Mouse (Mus musculus) gastrocnemius, postnatal 14 days (tissue): ENCODE measurements around the gene Wnt5b. TPM values are rescaled to one million over a fixed set of nuclear protein-coding genes. Genes with fewer than 3 reads are reported as not detected.

ENCODE experiments used
- DNase-seq: peaks from one replicate; pipeline ENCODE4 v3.0.0; 2021; ENCODE audit warnings: mixed read lengths
- intact Hi-C: fragments of 180-260 bp; cut with DNase I; formaldehyde crosslinking; loops from one replicate; pipeline ENCODE4 v1.15.1; 2025; ENCODE audit warnings: low total_unique reads
- long read RNA-seq, 2 experiments: library from polyadenylated mRNA; stranded (forward); transcript quantifications; one replicate each; pipeline ENCODE4 v2.0.0; 2021
- total RNA-seq, 2 experiments: library from RNA; stranded (reverse); gene quantifications; 2 replicates each; pipeline ENCODE4 v1.2.3; 2021

Wnt5b gene
- total RNA-seq: 1 to 10 TPM in 1 of 2 experiments, under 1 TPM in 1; 0.93 to 2.4 TPM
- long read RNA-seq, experiment 1, transcript Wnt5b-204 (5 exons, 2,371 nt): major isoform, 6 of 6 reads
- long read RNA-seq, experiment 1, partial matches to known transcripts: 0 of 6 reads
- long read RNA-seq, experiment 1, other reads (novel, unspliced or antisense): 0 of 6 reads
- long read RNA-seq, experiment 2, partial matches to known transcripts: 0 of 2 reads
- long read RNA-seq, experiment 2, other reads (novel, unspliced or antisense): 1 of 2 reads

- intact Hi-C loops: no loop called here
- DNase-seq: no peak
Observed at GRCm38 (mm10) chr6:119543803-119544517, at the start of gene Wnt5b. TSS of gene Wnt5b (minus strand) at chr6:119544347.

GRCm38 (mm10) chr6:119590872-119591271, 46.7 kb upstream of the Wnt5b start:
- no peak for DNase-seq
- intact Hi-C loops: no loop called here

- intact Hi-C loops: no loop called here
- DNase-seq: no peak
Observed at GRCm38 (mm10) chr6:119587897-119588296, 43.8 kb upstream of the Wnt5b start.

- intact Hi-C loops: no loop called here
- DNase-seq: no peak
Observed at GRCm38 (mm10) chr6:119587454-119587853, 43.3 kb upstream of the Wnt5b start.

- no peak for DNase-seq
- intact Hi-C loops: no loop called here
Observed at GRCm38 (mm10) chr6:119585652-119586375, 41.7 kb upstream of the Wnt5b start.

GRCm38 (mm10) chr6:119584061-119584460, 39.9 kb upstream of the Wnt5b start:
- intact Hi-C loops: no loop called here
- no peak for DNase-seq

GRCm38 (mm10) chr6:119583165-119583564, 39.0 kb upstream of the Wnt5b start:
- no peak for DNase-seq
- intact Hi-C loops: no loop called here

- DNase-seq: no peak
- intact Hi-C loops: no loop called here
Observed at GRCm38 (mm10) chr6:119576706-119577105, 32.6 kb upstream of the Wnt5b start.

GRCm38 (mm10) chr6:119575331-119575730, 31.2 kb upstream of the Wnt5b start:
- DNase-seq: no peak

GRCm38 (mm10) chr6:119572296-119572695, 28.1 kb upstream of the Wnt5b start:
- DNase-seq: peak; percentile 31
- intact Hi-C loops: no loop called here

More at GRCm38 (mm10) chr6:119575331-119575730, 31.2 kb upstream of the Wnt5b start:
- intact Hi-C loops: no loop called here

- intact Hi-C loops: no loop called here
Observed at GRCm38 (mm10) chr6:119570797-119571196, 26.6 kb upstream of the Wnt5b start.

GRCm38 (mm10) chr6:119568339-119568738, 24.2 kb upstream of the Wnt5b start:
- no peak for DNase-seq
- intact Hi-C loops: no loop called here

More at GRCm38 (mm10) chr6:119570797-119571196, 26.6 kb upstream of the Wnt5b start:
- DNase-seq: no peak

GRCm38 (mm10) chr6:119565451-119566379, 21.6 kb upstream of the Wnt5b start:
- peak; percentile 33 for DNase-seq

GRCm38 (mm10) chr6:119562558-119562957, 18.4 kb upstream of the Wnt5b start:
- no peak for DNase-seq
- intact Hi-C loops: no loop called here

More at GRCm38 (mm10) chr6:119565451-119566379, 21.6 kb upstream of the Wnt5b start:
- intact Hi-C loops: no loop called here

GRCm38 (mm10) chr6:119558855-119559254, 14.7 kb upstream of the Wnt5b start:
- DNase-seq: no peak
- intact Hi-C loops: no loop called here

- intact Hi-C loops: no loop called here
- DNase-seq: no peak
Observed at GRCm38 (mm10) chr6:119554439-119554838, 10.3 kb upstream of the Wnt5b start.

- intact Hi-C loops: no loop called here
- DNase-seq: no peak
Observed at GRCm38 (mm10) chr6:119544518-119544864, 344 bp upstream of the Wnt5b start.

GRCm38 (mm10) chr6:119543456-119543802, 718 bp downstream of the Wnt5b start:
- intact Hi-C loops: no loop called here
- DNase-seq: peak; percentile 23

- no peak for DNase-seq
- intact Hi-C loops: no loop called here
Observed at GRCm38 (mm10) chr6:119535867-119536266, 8.3 kb downstream of the Wnt5b start.
